Mouse (Mus musculus) T-cell, adult 2 months (primary cell): Measurements from ENCODE around the gene Zic4.

ENCODE experiments used
- DNase-seq: peaks from one replicate; pipeline ENCODE4 v3.0.0; 2022; ENCODE audit warnings: low spot score

The Zic4 gene

GRCm38 (mm10) chr9:91363814-91364126, 1.6 kb downstream of the Zic4 start:
- no peak for DNase-seq

GRCm38 (mm10) chr9:91364127-91364970, 2.1 kb downstream of the Zic4 start:
- DNase-seq = no peak

DNA sequence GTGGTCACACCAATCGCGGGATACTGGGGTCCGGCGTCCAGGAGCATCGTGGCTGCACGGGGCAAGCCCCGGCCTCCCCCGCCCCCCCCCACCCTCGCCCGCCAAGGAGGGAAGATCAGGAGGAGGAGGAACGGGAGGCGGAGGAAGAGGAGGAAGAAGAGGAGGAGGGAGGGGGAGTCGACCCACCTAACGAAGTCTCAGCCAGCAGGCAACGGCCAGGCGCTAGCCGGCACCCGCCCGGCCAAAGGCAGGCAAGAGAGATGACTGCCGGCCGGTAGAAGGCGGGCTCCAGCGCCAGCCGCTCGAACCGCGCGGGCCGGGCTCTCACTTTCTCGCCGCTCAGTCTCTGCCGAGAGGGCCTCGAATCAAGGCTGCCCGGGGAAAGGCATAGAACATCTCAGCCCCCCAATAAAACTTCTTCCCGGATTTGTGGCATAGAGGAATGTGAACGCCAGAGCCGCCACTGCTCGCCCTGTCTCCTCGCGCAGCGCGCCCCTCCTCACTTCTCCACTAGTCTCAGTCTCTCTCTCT, 2.8 kb downstream of the Zic4 start:
- DNase-seq = no peak

DNA sequence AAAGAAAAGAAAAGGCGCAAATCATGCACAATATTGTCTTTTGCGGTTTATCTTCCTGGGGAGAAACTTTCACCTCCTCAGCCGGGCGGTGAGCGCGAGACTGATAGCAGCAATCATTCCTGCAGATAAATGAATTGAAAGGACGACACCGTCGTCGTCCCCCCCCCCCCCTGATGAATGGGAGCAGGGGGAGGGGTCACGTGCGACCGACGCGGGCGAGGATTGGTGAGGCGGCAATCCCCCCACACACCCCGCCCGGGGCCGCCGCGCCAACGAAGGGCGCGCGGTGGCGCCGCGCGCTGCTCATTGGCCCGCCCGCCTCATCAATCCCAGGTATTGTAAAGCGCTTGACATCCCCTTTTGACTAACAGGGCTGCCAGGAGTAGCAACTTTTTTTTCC, 3.5 kb downstream of the Zic4 start, which contains the start of gene Zic1:
Gene Zic1 (minus strand): TSS at position 147 of the 400 bp plus-strand sequence.
- no peak for DNase-seq

- no peak for DNase-seq
Observed at GRCm38 (mm10) chr9:91366226-91366998, 4.2 kb downstream of the Zic4 start.

- no peak for DNase-seq
Observed at GRCm38 (mm10) chr9:91366999-91367811, 5.0 kb downstream of the Zic4 start.

DNA sequence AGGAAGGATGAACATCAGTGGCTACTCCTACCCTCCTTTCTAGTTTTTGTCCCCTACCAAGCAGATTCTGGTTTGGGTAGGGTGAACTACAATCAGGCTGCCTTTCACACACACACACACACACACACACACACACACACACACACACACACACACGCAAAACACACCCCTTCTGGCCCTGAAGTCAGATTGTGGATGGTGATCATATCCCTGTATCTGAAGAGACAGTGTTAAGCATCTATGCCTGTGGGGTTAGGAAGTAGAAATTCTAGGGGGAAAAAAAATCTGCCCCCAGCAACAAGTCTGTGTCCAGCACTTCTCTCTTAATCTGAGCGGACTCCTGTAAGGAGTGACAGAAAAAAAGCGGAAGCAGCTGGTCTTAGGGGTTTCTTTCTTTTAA, 5.9 kb downstream of the Zic4 start:
- no peak for DNase-seq

GRCm38 (mm10) chr9:91368946-91369292, 6.7 kb downstream of the Zic4 start:
- DNase-seq = no peak

- no peak for DNase-seq
Observed at GRCm38 (mm10) chr9:91369293-91369991, 7.2 kb downstream of the Zic4 start.

DNA sequence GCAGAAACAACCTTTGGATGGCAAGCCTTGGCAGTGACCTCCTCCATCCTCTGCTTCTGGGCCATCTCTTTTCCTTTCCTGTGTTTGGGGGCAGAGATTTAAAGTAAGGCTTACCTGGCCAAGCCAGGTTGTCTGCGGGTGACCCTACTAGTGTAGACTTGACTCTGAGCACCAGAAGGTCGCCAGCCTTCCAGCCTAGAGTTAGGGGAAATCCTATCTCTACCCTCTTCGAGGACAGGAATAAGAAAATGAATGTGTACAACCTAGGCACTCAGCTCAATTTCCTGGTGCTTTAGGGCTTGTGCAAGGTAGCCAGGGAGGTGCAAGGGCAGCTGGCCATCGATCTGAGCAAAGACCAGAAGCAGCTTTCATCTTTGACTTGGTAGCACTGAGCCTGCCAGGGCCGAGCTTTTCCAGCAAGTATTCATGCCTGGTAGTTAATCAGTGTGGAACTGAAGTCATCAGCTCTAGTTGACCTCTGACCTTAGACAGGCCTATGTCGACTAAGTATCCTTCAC, 8.0 kb downstream of the Zic4 start:
- no peak for DNase-seq

DNA sequence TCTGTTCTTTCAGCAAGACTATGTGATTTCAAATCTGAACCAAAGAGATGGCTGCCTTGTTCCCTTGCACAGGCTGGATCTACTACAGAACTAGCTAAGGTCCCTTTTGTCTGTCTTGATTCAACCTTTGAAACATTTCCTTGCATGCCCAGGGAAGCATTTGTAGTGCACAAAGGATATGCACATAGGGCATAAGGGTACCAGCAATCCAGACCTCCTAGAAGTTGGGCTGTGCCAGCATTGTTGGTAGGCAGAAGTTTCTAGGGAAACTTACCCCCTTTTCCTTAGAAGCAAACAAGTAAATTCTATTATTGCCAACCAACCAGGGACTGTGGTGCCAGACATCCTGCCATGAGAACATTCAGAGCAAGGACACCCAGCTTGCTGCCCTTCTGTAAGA, 8.8 kb downstream of the Zic4 start:
- DNase-seq = no peak

- no peak for DNase-seq
Observed at GRCm38 (mm10) chr9:91371608-91372007, 9.4 kb downstream of the Zic4 start.

GRCm38 (mm10) chr9:91373811-91374575, 11.8 kb downstream of the Zic4 start:
- DNase-seq = no peak

- no peak for DNase-seq
Observed at GRCm38 (mm10) chr9:91374665-91375064, 12.5 kb downstream of the Zic4 start.

DNA sequence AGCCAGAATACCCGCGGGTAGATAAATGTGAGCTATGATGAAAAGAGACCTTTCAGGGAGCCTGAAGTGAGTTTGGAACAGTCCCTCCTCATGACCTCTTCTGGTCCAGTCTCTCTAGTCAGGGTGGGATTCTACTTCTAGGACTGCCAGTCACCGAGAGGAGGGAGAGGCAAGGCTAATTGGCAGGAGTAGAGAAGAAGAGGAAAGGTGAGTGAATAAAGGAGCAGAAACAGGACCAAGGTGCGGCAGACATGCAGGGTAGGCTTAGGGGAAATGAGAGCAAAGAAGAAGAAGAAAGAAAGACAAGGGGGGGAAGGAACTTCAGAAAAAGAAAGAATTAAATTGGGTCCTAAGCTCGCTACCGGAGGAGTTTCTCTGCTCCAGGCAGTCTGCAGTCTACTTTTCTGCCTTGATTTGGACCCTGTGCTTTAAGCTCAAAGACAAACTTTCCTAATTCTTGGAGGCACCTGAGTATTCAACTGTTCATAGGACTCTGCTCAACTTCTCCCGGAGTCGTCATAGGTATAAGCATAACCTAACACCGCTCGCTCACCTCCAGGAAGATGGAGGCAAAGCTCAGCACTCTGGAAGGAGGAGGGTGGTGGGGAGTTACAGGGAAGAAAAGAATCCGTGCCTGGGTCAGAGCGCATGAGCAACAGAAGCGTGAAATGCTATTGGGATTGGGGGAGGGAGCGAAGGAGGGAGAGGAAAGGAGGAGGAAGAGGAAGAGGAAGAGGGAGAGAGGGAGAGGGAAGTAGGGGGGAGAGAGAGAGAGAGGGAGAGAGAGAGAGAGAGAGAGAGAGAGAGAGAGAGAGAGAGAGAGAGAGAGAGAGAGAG, 15.0 kb downstream of the Zic4 start:
- DNase-seq = no peak

DNA sequence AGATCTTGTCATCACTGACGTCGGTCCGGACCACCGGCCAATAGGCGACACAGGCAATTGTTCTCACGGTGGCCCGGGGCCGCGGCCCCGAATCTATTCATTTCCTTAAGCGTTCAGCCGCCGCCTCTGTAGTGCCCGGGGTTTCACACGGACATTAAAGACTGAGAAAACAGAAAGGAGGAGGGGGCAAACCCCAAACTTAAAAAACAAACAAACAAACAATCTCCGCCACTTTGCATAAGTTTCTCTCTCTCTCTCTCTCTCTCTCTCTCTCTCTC, 15.6 kb downstream of the Zic4 start:
- DNase-seq = no peak

GRCm38 (mm10) chr9:91378411-91379299, 16.4 kb downstream of the Zic4 start:
- DNase-seq = no peak

DNA sequence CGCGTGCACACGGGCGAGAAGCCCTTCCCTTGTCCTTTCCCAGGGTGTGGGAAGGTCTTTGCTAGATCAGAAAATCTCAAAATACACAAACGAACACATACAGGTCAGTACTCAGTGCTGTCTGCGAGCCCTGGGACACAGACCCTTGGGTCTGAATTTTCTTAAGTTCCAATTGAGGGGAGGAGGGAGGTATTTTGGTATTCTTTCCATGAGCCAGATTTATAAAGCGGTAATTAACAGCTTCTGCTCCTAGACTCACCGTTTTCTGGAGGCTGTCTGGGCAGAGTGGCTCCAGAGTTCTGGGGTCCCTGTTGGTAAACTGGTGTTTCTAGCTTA, 17.1 kb downstream of the Zic4 start:
- no peak for DNase-seq

- no peak for DNase-seq
Observed at GRCm38 (mm10) chr9:91379781-91380457, 17.7 kb downstream of the Zic4 start.
